Mouse (Mus musculus): ENCODE measurements around the gene Rpl28.

DNA sequence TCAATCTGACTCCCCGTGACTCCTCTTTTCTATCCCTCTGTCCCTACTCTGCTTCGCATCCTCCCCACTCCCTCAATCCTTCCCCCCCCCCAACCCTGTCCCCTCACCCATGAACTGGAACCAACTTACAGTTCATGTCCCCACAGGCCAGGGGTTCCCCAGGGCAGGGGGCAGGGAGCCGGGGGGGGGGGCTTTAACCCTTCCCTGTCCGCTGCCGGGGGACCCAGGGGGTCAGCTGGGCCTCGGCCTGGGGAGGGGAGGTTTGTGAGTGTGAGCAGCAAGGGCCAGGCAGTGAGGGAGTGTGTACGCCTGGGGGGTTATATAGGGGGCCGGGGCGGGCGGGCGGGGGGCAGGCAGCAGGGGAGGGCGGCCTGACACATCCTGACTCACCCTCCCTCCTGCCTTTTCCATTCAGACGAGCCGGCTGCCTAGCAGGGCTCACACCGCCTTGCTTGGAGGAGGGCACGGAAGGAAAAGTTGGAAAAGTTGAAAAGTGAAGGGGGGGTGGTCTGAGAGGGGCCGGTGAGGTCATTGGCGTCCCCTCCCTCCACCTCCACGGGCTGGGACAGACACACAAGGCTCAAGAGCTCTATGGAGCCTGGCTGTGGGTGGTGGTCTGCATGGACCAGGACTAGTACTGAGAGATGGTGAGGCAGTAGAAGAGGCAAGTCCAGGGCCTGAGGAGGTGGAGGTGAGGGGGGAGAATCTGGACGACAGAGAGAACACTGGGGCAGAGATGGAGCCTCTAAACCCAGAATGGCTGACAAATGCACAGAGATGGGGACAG, 14.6 kb upstream of the Rpl28 start:
- no peak for TF ChIP-seq CTCF (IDR thresholded peaks at IDR 0.05; ENCODE audit: low read depth)
- TF ChIP-seq EP300 (IDR thresholded peaks at IDR 0.05; ENCODE audit: low read depth): no peak
